Mouse (Mus musculus): ENCODE measurements around the gene Ica1. TPM values are rescaled to one million over a fixed set of nuclear protein-coding genes. Genes with fewer than 3 reads are reported as not detected.

Gene Ica1
- total RNA-seq, 4 experiments from 2014 or later, result 54.8 to 63.2 (median 57.9) TPM

GRCm38 (mm10) chr6:8691199-8691975, 86.9 kb downstream of the Ica1 start:
- DNase-seq (ENCODE audit: low spot score in 2 of 2), result no peak

- no peak for DNase-seq (ENCODE audit: low spot score in 2 of 2)
These were observed 87.8 kb downstream of the Ica1 start for GRCm38 (mm10) chr6:8690441-8690840.

- DNase-seq (ENCODE audit: low spot score in 2 of 2), result no peak
These were observed 91.4 kb downstream of the Ica1 start for GRCm38 (mm10) chr6:8686678-8687580.

GRCm38 (mm10) chr6:8683379-8683778, 94.9 kb downstream of the Ica1 start:
- no peak for DNase-seq (ENCODE audit: low spot score in 2 of 2)

GRCm38 (mm10) chr6:8680931-8681330, 97.4 kb downstream of the Ica1 start:
- DNase-seq (ENCODE audit: low spot score in 2 of 2), result no peak

GRCm38 (mm10) chr6:8673013-8673412, 105.3 kb downstream of the Ica1 start:
- DNase-seq (ENCODE audit: low spot score in 2 of 2), result no peak

GRCm38 (mm10) chr6:8669343-8669742, 108.9 kb downstream of the Ica1 start:
- no peak for DNase-seq (ENCODE audit: low spot score in 2 of 2)

- no peak for DNase-seq (ENCODE audit: low spot score in 2 of 2)
These were observed 110.1 kb downstream of the Ica1 start for GRCm38 (mm10) chr6:8668013-8668811.

GRCm38 (mm10) chr6:8665786-8666185, 112.5 kb downstream of the Ica1 start:
- DNase-seq (ENCODE audit: low spot score in 2 of 2), result no peak

GRCm38 (mm10) chr6:8664956-8665355, 113.3 kb downstream of the Ica1 start:
- DNase-seq (ENCODE audit: low spot score in 2 of 2), result no peak

- no peak for DNase-seq (ENCODE audit: low spot score in 2 of 2)
These were observed 115.1 kb downstream of the Ica1 start for GRCm38 (mm10) chr6:8663092-8663740.

- DNase-seq (ENCODE audit: low spot score in 2 of 2), result no peak
These were observed 116.9 kb downstream of the Ica1 start for GRCm38 (mm10) chr6:8661404-8661803.

GRCm38 (mm10) chr6:8660076-8660475, 118.2 kb downstream of the Ica1 start:
- no peak for DNase-seq (ENCODE audit: low spot score in 2 of 2)

- DNase-seq (ENCODE audit: low spot score in 2 of 2), result no peak
These were observed 118.9 kb downstream of the Ica1 start for GRCm38 (mm10) chr6:8659194-8659959.

- DNase-seq (ENCODE audit: low spot score in 2 of 2), result no peak
These were observed 119.9 kb downstream of the Ica1 start for GRCm38 (mm10) chr6:8658431-8658830.

- DNase-seq (ENCODE audit: low spot score in 2 of 2), result no peak
These were observed 120.8 kb downstream of the Ica1 start for GRCm38 (mm10) chr6:8657459-8657858.

GRCm38 (mm10) chr6:8655454-8655853, 122.8 kb downstream of the Ica1 start:
- no peak for DNase-seq (ENCODE audit: low spot score in 2 of 2)

- no peak for DNase-seq (ENCODE audit: low spot score in 2 of 2)
These were observed 127.9 kb downstream of the Ica1 start for GRCm38 (mm10) chr6:8650413-8650812.

- no peak for DNase-seq (ENCODE audit: low spot score in 2 of 2)
These were observed 128.9 kb downstream of the Ica1 start for GRCm38 (mm10) chr6:8649295-8649865.
